Mouse (Mus musculus): ENCODE data around the gene Fbxw4. TPM values are rescaled to one million over a fixed set of nuclear protein-coding genes. Genes with fewer than 3 reads are reported as not detected.

Fbxw4 gene
- total RNA-seq (2017): 17.1 and 32.5 TPM in 2 replicates

DNA sequence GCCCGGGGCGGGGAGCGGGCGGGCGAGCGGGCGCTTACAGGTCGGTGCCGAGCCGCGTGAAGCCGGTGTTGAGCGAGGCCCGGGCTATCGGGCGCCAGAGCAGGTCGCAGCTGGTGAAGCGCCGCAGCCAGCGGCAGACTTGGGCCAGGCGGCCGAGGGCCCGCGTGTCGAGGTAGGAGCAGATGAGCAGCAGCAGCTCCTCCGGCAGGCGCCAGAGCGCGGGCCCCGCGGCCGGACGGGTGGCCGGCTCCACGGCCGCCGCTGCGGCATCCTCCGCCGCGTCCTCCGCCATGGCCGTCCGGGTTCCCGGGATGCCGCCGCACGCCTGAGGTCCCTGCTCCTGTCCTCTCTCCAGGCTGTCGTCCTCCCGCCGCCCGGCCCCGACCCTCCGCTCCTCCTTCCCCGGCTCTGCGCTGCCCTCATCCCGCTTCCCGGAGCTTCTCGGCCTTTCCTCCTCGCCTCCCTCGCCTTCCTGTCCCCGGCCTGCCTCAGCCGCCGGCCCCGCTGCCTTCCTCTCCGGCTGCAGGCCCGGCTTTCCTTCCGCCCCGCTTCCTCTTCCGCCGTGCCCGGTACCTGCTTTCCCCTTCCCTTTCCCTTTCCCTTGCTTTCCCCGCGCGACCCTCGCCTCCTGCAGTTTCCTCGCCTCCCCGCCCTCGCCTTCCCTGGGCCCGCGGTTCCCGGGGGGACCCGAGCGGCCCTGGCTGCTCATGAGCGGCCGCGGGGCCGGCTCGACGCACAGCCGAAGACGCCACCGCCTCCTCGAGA, at the start of gene Fbxw4:
Fbxw4 (minus strand) TSS at position 575 of the 765 bp plus-strand sequence.
- peak; percentile 63 to 69 for ATAC-seq (replicated peaks in 1 of 2; ENCODE audit: insufficient read depth in 1 of 2, low FRiP score in 2 of 2, low TSS enrichment in 1 of 2, low read depth in 1 of 2, poor library complexity in 2 of 2, severe bottlenecking in 2 of 2)

GRCm38 (mm10) chr19:45708704-45709103, 48.6 kb upstream of the Fbxw4 start:
- no peak for ATAC-seq (replicated peaks in 1 of 2; ENCODE audit: insufficient read depth in 1 of 2, low FRiP score in 2 of 2, low TSS enrichment in 1 of 2, low read depth in 1 of 2, poor library complexity in 2 of 2, severe bottlenecking in 2 of 2)

GRCm38 (mm10) chr19:45696281-45696600, 36.1 kb upstream of the Fbxw4 start:
- no peak for ATAC-seq (replicated peaks in 1 of 2; ENCODE audit: insufficient read depth in 1 of 2, low FRiP score in 2 of 2, low TSS enrichment in 1 of 2, low read depth in 1 of 2, poor library complexity in 2 of 2, severe bottlenecking in 2 of 2)

GRCm38 (mm10) chr19:45695496-45696280, 35.6 kb upstream of the Fbxw4 start:
- no peak for ATAC-seq (replicated peaks in 1 of 2; ENCODE audit: insufficient read depth in 1 of 2, low FRiP score in 2 of 2, low TSS enrichment in 1 of 2, low read depth in 1 of 2, poor library complexity in 2 of 2, severe bottlenecking in 2 of 2)

GRCm38 (mm10) chr19:45694056-45694455, 33.9 kb upstream of the Fbxw4 start:
- no peak for ATAC-seq (replicated peaks in 1 of 2; ENCODE audit: insufficient read depth in 1 of 2, low FRiP score in 2 of 2, low TSS enrichment in 1 of 2, low read depth in 1 of 2, poor library complexity in 2 of 2, severe bottlenecking in 2 of 2)

- no peak for ATAC-seq (replicated peaks in 1 of 2; ENCODE audit: insufficient read depth in 1 of 2, low FRiP score in 2 of 2, low TSS enrichment in 1 of 2, low read depth in 1 of 2, poor library complexity in 2 of 2, severe bottlenecking in 2 of 2)
These were observed 32.1 kb upstream of the Fbxw4 start for GRCm38 (mm10) chr19:45692211-45692610.

- no peak for ATAC-seq (replicated peaks in 1 of 2; ENCODE audit: insufficient read depth in 1 of 2, low FRiP score in 2 of 2, low TSS enrichment in 1 of 2, low read depth in 1 of 2, poor library complexity in 2 of 2, severe bottlenecking in 2 of 2)
These were observed 31.0 kb upstream of the Fbxw4 start for GRCm38 (mm10) chr19:45691001-45691535.

GRCm38 (mm10) chr19:45687001-45687400, 26.9 kb upstream of the Fbxw4 start:
- no peak for ATAC-seq (replicated peaks in 1 of 2; ENCODE audit: insufficient read depth in 1 of 2, low FRiP score in 2 of 2, low TSS enrichment in 1 of 2, low read depth in 1 of 2, poor library complexity in 2 of 2, severe bottlenecking in 2 of 2)

DNA sequence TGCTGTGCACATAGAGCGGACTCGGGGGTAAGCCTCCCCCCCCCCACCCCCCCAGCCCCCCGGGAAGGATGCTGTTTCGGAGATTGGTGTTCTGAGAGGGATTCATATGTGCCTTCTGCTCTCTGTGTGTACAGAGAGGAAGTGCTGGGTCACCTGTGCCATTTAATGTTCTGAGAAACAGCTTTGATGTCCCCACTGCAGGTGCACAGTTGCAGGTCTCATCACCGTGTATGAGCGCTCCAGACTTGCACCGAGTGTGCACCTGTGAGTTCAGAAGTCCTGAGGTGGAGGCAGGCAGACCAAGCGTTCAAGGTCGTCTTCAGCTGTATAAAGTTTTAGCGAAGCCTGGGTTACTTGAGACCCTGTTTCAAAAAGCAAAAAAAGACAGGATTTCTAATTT, 23.6 kb upstream of the Fbxw4 start:
- ATAC-seq (replicated peaks in 1 of 2; ENCODE audit: insufficient read depth in 1 of 2, low FRiP score in 2 of 2, low TSS enrichment in 1 of 2, low read depth in 1 of 2, poor library complexity in 2 of 2, severe bottlenecking in 2 of 2): no peak

GRCm38 (mm10) chr19:45680495-45681130, 20.5 kb upstream of the Fbxw4 start:
- no peak for ATAC-seq (replicated peaks in 1 of 2; ENCODE audit: insufficient read depth in 1 of 2, low FRiP score in 2 of 2, low TSS enrichment in 1 of 2, low read depth in 1 of 2, poor library complexity in 2 of 2, severe bottlenecking in 2 of 2)

- no peak for ATAC-seq (replicated peaks in 1 of 2; ENCODE audit: insufficient read depth in 1 of 2, low FRiP score in 2 of 2, low TSS enrichment in 1 of 2, low read depth in 1 of 2, poor library complexity in 2 of 2, severe bottlenecking in 2 of 2)
These were observed 16.7 kb upstream of the Fbxw4 start for GRCm38 (mm10) chr19:45676723-45677269.

DNA sequence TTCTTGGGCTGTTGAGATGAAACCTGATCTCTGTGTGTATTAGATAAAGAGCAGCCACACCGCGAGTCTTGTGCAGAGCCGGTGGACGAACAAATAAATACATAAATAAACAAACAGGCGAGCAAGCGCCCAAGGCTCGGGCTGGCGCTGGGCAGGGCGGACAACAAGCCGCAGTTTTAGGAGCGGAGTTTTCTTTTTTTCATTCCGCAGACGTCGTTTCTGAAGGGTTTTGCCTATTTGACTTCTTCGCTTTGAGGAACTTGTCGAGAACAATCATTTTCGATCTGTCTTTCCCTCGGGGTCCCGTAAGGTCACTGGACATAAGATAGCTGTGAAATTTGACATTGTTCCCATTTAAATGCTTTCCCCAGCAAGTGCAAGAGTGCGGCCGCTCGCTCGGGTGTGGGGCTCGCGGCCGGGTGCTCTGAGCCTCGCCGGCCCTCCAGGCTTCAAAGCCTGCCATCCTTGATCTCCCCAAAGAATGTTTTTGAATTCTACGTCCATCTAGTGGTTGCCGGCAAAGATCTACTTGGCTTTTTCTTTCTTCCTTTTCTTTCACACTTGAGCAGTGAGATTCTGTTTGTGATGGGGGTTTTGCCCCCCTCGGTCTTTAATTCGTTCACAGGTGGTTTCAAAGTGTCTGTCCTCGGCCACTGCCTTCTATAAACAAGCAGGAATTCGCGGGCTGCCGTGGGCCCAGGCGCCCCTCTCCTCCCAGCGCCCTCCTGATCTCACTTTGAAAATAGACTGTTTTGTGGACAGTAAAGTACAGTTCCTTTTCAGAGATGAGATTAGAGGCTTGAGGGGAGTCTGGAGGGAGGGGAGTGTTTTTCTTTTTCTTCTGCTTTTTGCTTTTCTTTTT, 15.8 kb upstream of the Fbxw4 start:
- ATAC-seq (replicated peaks in 1 of 2; ENCODE audit: insufficient read depth in 1 of 2, low FRiP score in 2 of 2, low TSS enrichment in 1 of 2, low read depth in 1 of 2, poor library complexity in 2 of 2, severe bottlenecking in 2 of 2): no peak

DNA sequence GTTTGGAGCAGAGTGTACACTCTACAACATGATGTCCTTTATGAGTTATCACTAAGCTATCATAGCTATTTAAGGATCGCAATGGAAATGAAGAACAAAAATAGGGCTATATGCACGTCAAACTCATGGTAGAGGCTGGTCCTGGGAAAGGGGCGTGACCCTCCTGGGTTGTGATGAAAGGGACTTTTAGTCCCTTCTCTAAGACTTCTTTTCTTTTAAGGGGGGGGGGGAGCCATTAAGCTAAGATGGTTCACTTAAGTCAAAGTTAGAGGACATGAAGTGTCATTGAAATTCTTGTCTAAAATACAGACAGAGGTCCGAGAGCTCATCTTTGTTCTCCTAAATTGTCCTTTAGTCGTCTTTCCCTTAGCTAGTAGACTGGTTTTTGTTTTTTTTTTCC, 15.1 kb upstream of the Fbxw4 start:
- no peak for ATAC-seq (replicated peaks in 1 of 2; ENCODE audit: insufficient read depth in 1 of 2, low FRiP score in 2 of 2, low TSS enrichment in 1 of 2, low read depth in 1 of 2, poor library complexity in 2 of 2, severe bottlenecking in 2 of 2)

- no peak for ATAC-seq (replicated peaks in 1 of 2; ENCODE audit: insufficient read depth in 1 of 2, low FRiP score in 2 of 2, low TSS enrichment in 1 of 2, low read depth in 1 of 2, poor library complexity in 2 of 2, severe bottlenecking in 2 of 2)
These were observed 12.9 kb upstream of the Fbxw4 start for GRCm38 (mm10) chr19:45672971-45673370.

DNA sequence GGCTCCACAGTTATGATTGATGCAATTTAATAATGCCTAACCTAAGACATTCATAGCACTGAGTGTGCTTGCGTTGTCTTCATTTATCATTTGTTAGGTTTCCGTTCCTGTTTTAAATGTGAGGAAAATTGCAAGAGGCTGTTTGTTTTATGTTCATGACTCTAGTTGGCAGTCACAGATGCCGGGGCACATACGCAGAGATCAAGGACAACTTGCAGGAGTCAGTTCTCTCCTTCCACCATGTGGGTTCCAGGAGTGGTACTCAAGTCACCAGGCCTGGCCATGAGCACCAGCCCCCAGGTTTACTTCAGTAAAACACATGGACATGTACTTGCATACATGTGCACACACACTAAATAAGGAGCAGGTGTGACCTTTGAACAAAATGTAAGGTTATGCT, 8.9 kb upstream of the Fbxw4 start:
- no peak for ATAC-seq (replicated peaks in 1 of 2; ENCODE audit: insufficient read depth in 1 of 2, low FRiP score in 2 of 2, low TSS enrichment in 1 of 2, low read depth in 1 of 2, poor library complexity in 2 of 2, severe bottlenecking in 2 of 2)

- ATAC-seq (replicated peaks in 1 of 2; ENCODE audit: insufficient read depth in 1 of 2, low FRiP score in 2 of 2, low TSS enrichment in 1 of 2, low read depth in 1 of 2, poor library complexity in 2 of 2, severe bottlenecking in 2 of 2): no peak
These were observed 3.7 kb upstream of the Fbxw4 start for GRCm38 (mm10) chr19:45663851-45664250.

GRCm38 (mm10) chr19:45660503-45660790, 335 bp upstream of the Fbxw4 start:
- no peak; a peak in 1 of 4 replicates for ATAC-seq (replicated peaks in 1 of 2; ENCODE audit: insufficient read depth in 1 of 2, low FRiP score in 2 of 2, low TSS enrichment in 1 of 2, low read depth in 1 of 2, poor library complexity in 2 of 2, severe bottlenecking in 2 of 2)
